Mouse (Mus musculus) neural tube, embryonic 11.5 days (tissue): ENCODE data around the gene Npas4. TPM values are rescaled to one million over a fixed set of nuclear protein-coding genes. Genes with fewer than 3 reads are reported as not detected.
A peak's percentile ranks its signal among the peaks of the same experiment; 100 is the strongest.
"Not testable (repeated sequence)": the region's sequence is repeated elsewhere in the genome, so short reads cannot be mapped to it uniquely, and the experiment has no call there.

ENCODE experiments used
- ATAC-seq: fragments of 200-750 bp; cut with Nextera tagmentation; 2 replicates; pipeline ENCODE4 v1.8.0; 2017; ENCODE audit warnings: moderate number of reproducible peaks, mild to moderate bottlenecking, moderate TSS enrichment, moderate library complexity; ENCODE audit not compliant: insufficient read depth, low FRiP score, low TSS enrichment
- DNase-seq: peaks from one replicate; pipeline ENCODE4 v3.0.0-alpha.2; 2015; ENCODE audit warnings: low spot score
- H3K27ac ChIP-seq: fragments of 300-500 bp; sonication (generic); 2 replicates; pipeline ENCODE4 v1.5.1; 2014; ENCODE audit warnings: low read depth, mild to moderate bottlenecking, low read length
- H3K27me3 ChIP-seq: fragments of 300-500 bp; sonication (generic); 2 replicates; pipeline ENCODE4 v1.6.1; 2014; ENCODE audit warnings: mild to moderate bottlenecking, low read length, mixed read lengths; ENCODE audit not compliant: control insufficient read depth, insufficient read depth
- H3K36me3 ChIP-seq: fragments of 300-500 bp; sonication (generic); 2 replicates; pipeline ENCODE4 v1.6.1; 2014; ENCODE audit warnings: mild to moderate bottlenecking, low read length, moderate library complexity, mixed read lengths; ENCODE audit not compliant: control insufficient read depth, insufficient read depth
- H3K4me1 ChIP-seq: fragments of 300-500 bp; sonication (generic); 2 replicates; pipeline ENCODE4 v1.6.1; 2014; ENCODE audit warnings: low read length, mixed read lengths; ENCODE audit not compliant: control insufficient read depth, insufficient read depth
- H3K4me2 ChIP-seq: fragments of 300-500 bp; sonication (generic); 2 replicates; pipeline ENCODE4 v1.6.1; 2014; ENCODE audit warnings: low read depth, mild to moderate bottlenecking, moderate library complexity
- H3K4me3 ChIP-seq: fragments of 300-500 bp; sonication (generic); 2 replicates; pipeline ENCODE4 v1.5.1; 2014; ENCODE audit warnings: low read depth, low read length
- H3K9ac ChIP-seq: fragments of 300-500 bp; sonication (generic); 2 replicates; pipeline ENCODE4 v1.6.1; 2014; ENCODE audit warnings: mild to moderate bottlenecking, low read length
- H3K9me3 ChIP-seq: fragments of 300-500 bp; sonication (generic); 2 replicates; pipeline ENCODE4 v1.6.1; 2016; ENCODE audit warnings: low read length; ENCODE audit not compliant: control insufficient read depth
- WGBS: fragments of 180-500 bp; shearing (Covaris S2); extraction: QIAGEN DNeasy Blood & Tissue Kit; methylation state at CpG from one replicate; pipeline ENCODE4 v1.1.7; 2014; 5-methylcytosine and 5-hydroxymethylcytosine counted together
- polyA plus RNA-seq: library from polyadenylated mRNA; unstranded; fragments of >200 nt; fragmentation: Nextera tagmentation; extraction: Ambion mirVana; gene quantifications from 2 replicates; pipeline ENCODE4 v1.2.1, GENCODE M21; 2014

Gene Npas4
- polyA plus RNA-seq, 1 experiment from 2014 or later = 0.12 TPM

DNA sequence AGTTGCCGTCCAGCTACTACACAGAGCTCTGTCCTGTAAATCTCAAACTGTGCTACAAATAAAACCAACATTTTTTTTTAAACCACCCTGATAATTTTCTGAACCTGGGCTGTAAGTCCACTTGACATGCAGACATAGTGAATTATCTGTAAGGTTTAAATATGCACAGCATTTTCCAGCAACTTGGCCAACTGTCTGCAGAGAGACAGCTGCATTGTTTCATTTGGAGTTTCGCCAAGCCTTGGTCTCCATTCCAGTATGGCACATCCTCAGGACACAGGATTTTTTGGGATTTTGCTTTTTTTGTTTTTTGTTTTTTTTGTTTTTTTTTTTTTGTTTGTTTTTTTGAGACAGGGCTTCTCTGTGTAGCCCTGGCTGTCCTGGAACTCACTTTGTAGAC lies 31.3 kb upstream of the Npas4 start:
- WGBS = 92% methylated on average over 2 of the region's 2 CpGs
- no peak overlapping the region for H3K4me2 ChIP-seq
- no peak for DNase-seq

DNA sequence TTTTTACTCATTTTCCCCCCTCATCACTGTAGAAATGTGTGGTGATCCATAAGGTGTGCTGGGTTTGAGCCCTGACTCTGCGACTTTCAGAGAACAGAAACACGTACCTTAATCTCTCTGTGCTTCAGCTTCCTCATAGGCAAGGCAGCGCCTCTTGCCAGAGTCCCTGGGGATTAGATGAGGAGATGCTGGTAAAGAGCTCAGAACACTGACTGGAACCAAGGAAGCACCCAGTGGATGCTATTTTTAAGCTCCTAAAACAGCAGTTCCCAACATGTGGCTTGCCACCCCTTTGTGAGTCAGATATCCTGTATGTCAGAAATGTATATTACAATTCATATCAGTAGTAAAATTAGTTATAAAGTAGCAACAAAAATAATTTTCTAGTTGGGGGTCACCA lies 28.1 kb upstream of the Npas4 start:
- H3K4me3 ChIP-seq = no peak overlapping the region
- no peaks in the 10 kb centered on the region for H3K9me3 ChIP-seq
- no peak overlapping the region for H3K9ac ChIP-seq
- no peaks in the 10 kb centered on the region for H3K36me3 ChIP-seq
- no peaks in the 10 kb centered on the region for H3K27me3 ChIP-seq
- H3K4me2 ChIP-seq = no peak overlapping the region
- H3K27ac ChIP-seq = no peak overlapping the region
- no peak for DNase-seq
- 83% methylated on average over 3 of the region's 3 CpGs for WGBS
- no peak for ATAC-seq
- no peaks in the 10 kb centered on the region for H3K4me1 ChIP-seq

More for the DNA sequence above, 31.3 kb upstream of the Npas4 start:
- Histone ChIP-seq H3K27ac (no peak overlapping the region), H3K36me3 (no peaks in the 10 kb centered on the region), H3K27me3 (no peaks in the 10 kb centered on the region), H3K9ac (no peak overlapping the region), H3K4me1 (peaks cover 6% of the 10 kb centered on the region; the same call in 1 of the 2 replicates), H3K4me3 (no peak overlapping the region), H3K9me3 (no peaks in the 10 kb centered on the region)
- no peak for ATAC-seq

DNA sequence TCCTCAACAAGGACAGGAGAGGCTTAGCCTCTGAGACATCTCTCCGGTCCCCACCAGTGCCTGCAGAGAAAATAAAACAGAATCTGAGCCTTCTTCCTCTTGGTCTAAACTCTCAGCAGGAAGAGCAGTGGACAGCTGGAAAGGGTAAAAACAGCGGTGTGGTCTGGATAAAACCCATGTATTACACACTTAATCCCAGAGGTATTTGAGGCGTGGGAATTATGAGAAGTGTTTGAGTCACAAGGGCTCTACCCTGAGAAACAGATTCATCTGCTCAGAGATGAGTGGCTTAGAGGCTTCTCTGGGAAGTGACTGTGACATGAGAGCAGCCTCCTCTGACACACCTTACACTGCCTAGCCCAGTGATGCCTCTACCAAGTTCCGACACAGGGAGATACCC lies 27.5 kb upstream of the Npas4 start:
- DNase-seq = no peak
- no peaks in the 10 kb centered on the region for H3K36me3 ChIP-seq
- 84% methylated on average over 4 of the region's 4 CpGs for WGBS
- H3K9me3 ChIP-seq = no peaks in the 10 kb centered on the region
- no peak overlapping the region for H3K9ac ChIP-seq
- no peak overlapping the region for H3K4me2 ChIP-seq
- no peaks in the 10 kb centered on the region for H3K27me3 ChIP-seq
- no peak overlapping the region for H3K4me3 ChIP-seq
- H3K4me1 ChIP-seq = no peaks in the 10 kb centered on the region
- H3K27ac ChIP-seq = no peak overlapping the region
- ATAC-seq = no peak

DNA sequence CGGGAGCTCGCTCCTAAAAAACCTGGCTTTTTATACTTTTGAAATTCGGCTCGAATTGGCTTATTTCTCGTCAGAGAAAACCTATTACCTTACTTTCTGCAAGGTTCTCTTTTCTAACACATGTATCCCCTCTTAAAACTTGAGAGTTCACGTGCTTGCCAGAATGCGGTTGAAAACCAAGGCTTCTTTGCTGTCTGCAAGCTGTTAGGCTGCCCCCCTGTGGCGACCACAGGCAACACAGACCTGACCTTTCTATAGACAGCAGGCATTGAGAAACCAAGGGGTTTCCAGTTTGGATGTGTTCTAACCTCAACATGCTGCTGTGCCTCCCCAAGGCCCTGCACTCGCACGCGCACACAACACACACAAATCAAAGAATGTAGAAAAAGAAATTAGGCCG lies 26.7 kb upstream of the Npas4 start:
- 21% methylated on average over 12 of the region's 12 CpGs for WGBS
- Histone ChIP-seq H3K27ac (no peak overlapping the region), H3K4me1 (no peaks in the 10 kb centered on the region), H3K4me2 (no peak overlapping the region), H3K9me3 (no peaks in the 10 kb centered on the region), H3K36me3 (no peaks in the 10 kb centered on the region), H3K27me3 (no peaks in the 10 kb centered on the region), H3K9ac (no peak overlapping the region), H3K4me3 (no peak overlapping the region)
- ATAC-seq (no peak), DNase-seq (peak; percentile 77)

DNA sequence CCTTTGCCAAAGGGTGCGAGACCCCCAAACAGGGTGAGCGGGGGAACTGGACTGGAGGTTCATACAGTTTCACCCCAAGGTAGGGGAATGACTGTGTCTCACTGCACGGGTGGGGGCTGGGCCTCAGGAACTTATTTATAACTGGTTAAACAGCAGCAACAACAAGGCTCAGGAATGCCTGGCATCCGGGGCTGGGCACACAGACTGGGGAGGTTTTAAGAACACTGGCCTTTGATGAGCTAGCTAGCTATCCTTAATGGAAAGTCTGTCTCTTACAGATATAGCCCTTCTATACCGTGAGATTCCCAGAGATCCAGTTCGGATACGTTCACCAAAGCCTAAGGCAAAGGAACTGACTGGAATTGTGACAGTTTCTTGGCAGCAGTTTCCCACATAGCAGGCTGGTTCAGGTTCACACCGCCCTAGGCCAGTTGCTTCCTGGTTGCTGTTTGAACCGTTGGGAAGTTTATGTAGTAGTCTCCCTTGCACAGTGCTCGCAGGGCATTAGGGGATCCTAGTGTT lies 26.2 kb upstream of the Npas4 start:
- Histone ChIP-seq H3K36me3 (no peaks in the 10 kb centered on the region), H3K27ac (no peak overlapping the region), H3K4me2 (no peak overlapping the region), H3K27me3 (no peaks in the 10 kb centered on the region), H3K9ac (no peak overlapping the region), H3K4me3 (no peak overlapping the region), H3K4me1 (no peaks in the 10 kb centered on the region), H3K9me3 (no peaks in the 10 kb centered on the region)
- no peak for DNase-seq
- WGBS = 48% methylated on average over 10 of the region's 10 CpGs
- no peak for ATAC-seq

DNA sequence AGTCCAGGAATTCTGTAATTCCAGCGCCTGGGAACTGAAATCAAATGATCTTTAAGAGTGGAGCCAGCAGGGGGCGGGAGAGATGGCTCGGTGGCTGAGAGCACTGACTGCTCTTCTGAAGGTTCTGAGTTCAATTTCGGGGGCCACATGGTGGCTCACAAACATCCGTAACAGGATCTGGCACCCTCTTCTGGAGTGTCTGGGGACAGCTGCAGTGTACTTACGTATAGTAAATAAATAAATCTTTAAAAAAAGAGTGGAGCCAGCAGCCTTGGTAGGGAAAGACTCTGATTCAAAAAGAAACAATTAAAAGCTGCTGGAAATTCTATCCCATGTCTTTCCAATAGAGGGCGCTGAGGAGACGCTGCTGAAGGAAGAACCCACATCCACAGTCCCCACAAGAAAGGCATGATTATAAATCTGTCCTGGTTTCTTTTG lies 24.9 kb upstream of the Npas4 start:
- no peak overlapping the region for H3K27ac ChIP-seq
- H3K4me1 ChIP-seq = no peaks in the 10 kb centered on the region
- peak; percentile 37 for DNase-seq
- WGBS = 21% methylated on average over 8 of the region's 8 CpGs
- no peaks in the 10 kb centered on the region for H3K36me3 ChIP-seq
- H3K9ac ChIP-seq = no peak overlapping the region
- H3K9me3 ChIP-seq = no peaks in the 10 kb centered on the region
- no peaks in the 10 kb centered on the region for H3K27me3 ChIP-seq
- no peak overlapping the region for H3K4me2 ChIP-seq
- H3K4me3 ChIP-seq = no peak overlapping the region
- no peak for ATAC-seq

DNA sequence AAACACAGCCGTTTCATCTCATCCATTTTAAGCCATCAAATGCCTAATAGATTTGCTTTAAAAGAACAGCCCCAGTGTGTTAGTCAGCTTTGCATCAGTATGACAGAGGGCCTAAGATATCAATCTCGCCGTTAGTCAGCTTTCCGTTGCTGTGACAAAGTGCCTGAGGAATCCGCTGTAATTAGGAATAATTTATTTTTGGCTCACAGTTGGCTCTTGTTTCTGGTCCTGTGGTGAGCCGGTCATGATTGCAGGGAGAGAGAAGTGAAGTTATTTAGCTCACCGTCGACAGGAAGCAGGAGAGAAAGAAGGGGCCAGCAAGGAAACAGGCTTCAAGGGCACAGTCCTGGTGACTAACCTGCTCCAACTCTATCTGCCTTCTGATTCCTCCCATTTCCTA lies 23.0 kb upstream of the Npas4 start:
- Histone ChIP-seq H3K9me3 (no peaks in the 10 kb centered on the region), H3K27ac (no peak overlapping the region), H3K9ac (no peak overlapping the region), H3K4me1 (no peaks in the 10 kb centered on the region), H3K4me3 (no peak overlapping the region), H3K36me3 (no peaks in the 10 kb centered on the region), H3K27me3 (no peaks in the 10 kb centered on the region), H3K4me2 (no peak overlapping the region)
- no peak for DNase-seq
- WGBS = 81% methylated on average over 8 of the region's 8 CpGs
- no peak for ATAC-seq

DNA sequence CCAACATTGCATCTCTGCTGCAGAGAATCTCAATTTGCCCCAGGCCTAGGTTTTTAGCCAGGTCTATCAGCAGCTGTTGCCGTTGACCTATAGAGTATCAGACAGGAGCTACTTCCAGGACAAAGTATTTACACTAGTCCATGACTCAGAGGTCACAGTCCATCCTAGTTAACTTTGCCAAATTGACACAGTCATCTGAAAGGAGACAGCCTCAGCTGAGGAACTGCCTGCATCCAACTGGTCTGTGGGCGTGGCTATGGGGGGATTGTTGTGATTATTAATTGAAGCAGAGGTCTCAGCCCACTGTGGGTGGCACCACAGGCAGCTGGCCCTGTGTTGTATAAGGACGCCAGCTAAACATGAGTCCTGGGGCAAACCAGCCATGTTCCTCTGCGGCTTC lies 14.8 kb upstream of the Npas4 start:
- H3K4me3 ChIP-seq = no peak overlapping the region
- DNase-seq (no peak), ATAC-seq (no peak)
- no peaks in the 10 kb centered on the region for H3K36me3 ChIP-seq
- H3K27me3 ChIP-seq = no peaks in the 10 kb centered on the region
- H3K4me2 ChIP-seq = no peak overlapping the region
- no peak overlapping the region for H3K27ac ChIP-seq
- H3K9me3 ChIP-seq = no peaks in the 10 kb centered on the region
- H3K4me1 ChIP-seq = 0 out of 2 replicates have a peak, but pooled peaks cover 5% of the 10 kb centered on the region
- WGBS = 59% methylated on average over 4 of the region's 4 CpGs
- H3K9ac ChIP-seq = no peak overlapping the region

DNA sequence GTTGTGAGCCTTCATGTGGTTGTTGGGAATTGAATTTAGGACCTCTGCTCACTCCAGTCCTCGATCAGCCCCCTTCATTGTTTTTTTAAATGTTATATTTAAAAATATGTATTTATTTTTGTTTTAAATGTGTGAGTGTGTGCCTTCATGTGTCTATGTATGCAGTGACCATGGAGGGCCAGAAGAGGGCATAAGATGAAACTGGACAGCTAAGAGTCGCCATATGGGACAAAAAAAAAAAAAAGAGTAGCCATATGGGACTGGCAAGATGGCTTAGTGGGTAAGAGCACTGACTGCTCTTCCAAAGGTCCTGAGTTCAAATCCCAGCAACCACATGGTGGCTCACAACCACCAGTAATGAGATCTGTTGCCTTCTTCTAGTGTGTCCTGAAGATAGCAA lies 13.5 kb upstream of the Npas4 start:
- H3K9ac ChIP-seq, H3K4me1 ChIP-seq, H3K36me3 ChIP-seq, DNase-seq, H3K4me3 ChIP-seq, H3K9me3 ChIP-seq, ATAC-seq, H3K27me3 ChIP-seq, H3K4me2 ChIP-seq, H3K27ac ChIP-seq: not testable (repeated sequence)
- WGBS = 63% methylated on average over 2 of the region's 2 CpGs
